Mouse (Mus musculus) liver, embryonic 14.5 days (tissue): ENCODE results near the gene Ucn.

Experiments used
- CTCF ChIP-seq: IDR thresholded peaks from 2 replicates; pipeline ENCODE4 v1.5.1; 2016; ENCODE audit warnings: antibody characterized with exemption, low read depth, control low read depth
- EP300 ChIP-seq: IDR thresholded peaks from 2 replicates; pipeline ENCODE4 v1.6.1; 2016; ENCODE audit warnings: antibody characterized with exemption, low read depth

GRCm38 (mm10) chr5:31093151-31094041, 45.2 kb downstream of the Ucn start:
- TF ChIP-seq EP300: no peak
- TF ChIP-seq CTCF: no peak
